Mouse (Mus musculus) lung, adult 18-20 months (tissue): ENCODE measurements at regions not wholly inside any gene's neighbourhood (a gene's known extent, or its start where the extent isn't known, plus 50 kb on each side); places are given as distances from the start of the nearest gene placed in this dataset.
A peak's percentile ranks its signal among the peaks of the same experiment; 100 is the strongest.
"Not testable (repeated sequence)": the region's sequence is repeated elsewhere in the genome, so short reads cannot be mapped to it uniquely, and the experiment has no call there.

Source experiments
- DNase-seq, 2 experiments: peaks; one replicate each; pipeline ENCODE4 v3.0.0; 2022; ENCODE audit warnings: mixed read lengths in 2 of 2

DNA sequence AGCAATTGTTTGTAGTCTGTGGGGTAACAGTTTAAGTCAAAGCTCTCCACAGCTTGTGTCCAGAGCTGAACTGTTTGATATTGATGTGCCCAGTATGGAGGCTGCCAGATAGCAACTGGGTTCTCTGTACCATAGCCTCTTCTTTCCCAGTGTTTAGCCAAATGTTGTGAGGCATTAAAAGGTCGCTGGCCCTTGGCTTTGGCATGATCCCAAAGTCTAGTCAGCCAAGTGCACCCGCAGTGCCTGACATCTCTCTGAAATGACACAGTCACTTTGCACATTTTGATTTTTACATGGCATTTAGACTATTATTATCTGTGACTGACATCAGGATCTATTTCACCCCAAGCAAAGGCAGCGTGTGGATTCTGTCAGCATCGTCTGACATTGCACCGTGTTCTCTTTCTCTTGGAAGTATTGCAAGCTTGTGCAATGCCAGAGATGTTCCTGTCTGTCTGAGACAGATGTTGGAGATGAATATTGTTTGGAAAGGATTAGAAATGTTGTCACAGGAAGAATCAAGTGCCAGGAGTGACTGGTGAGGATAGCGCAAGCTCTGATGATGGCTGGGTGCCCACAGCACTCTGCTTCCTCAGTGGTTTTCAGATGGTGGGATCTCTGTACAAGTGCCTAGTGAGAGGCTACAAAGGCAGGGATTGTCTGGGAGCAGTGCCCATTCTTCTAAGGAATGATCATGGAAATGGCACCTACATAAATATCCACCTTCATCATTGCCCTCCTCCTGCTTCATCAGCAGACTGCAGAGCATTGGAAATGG lies 289.3 kb upstream of the Shh start:
- no peak for DNase-seq

DNA sequence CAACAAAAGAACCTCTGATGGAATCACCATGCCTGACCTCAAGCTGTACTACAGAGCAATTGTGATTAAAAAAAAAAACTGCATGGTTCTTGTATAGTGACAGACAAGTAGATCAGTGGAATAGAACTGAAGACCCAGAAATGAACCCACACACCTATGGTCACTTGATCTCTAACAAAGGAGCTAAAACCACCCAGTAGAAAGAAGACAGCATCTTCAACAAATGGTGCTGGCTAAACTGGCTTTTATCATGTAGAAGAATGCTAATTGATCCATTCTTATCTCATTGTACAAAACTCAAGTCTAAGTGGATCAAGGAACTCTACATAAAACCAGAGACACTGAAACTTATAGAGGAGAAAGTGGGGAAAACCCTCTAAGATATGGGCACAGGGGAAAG lies 284.8 kb upstream of the Shh start:
- not testable (repeated sequence) for DNase-seq

DNA sequence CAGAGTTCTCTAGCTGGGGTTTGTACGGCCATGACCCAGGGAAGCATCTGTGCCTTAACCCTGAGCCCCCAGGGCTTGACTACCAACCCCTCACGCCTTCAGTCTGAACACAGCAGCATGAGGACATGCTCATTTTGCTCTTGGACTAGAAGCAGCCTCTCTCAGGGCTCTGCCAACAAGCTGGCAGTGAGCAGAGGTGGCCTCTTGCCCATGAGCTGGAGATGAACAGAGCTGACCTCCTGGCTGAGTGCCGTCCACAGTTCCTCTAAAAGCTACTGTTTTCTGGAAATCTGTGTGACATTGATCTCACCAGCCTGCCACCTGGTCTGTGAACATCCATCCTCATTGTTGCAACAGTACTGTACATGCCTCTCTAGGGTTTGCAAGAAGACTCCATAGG lies 267.7 kb upstream of the Shh start:
- DNase-seq = no peak

DNA sequence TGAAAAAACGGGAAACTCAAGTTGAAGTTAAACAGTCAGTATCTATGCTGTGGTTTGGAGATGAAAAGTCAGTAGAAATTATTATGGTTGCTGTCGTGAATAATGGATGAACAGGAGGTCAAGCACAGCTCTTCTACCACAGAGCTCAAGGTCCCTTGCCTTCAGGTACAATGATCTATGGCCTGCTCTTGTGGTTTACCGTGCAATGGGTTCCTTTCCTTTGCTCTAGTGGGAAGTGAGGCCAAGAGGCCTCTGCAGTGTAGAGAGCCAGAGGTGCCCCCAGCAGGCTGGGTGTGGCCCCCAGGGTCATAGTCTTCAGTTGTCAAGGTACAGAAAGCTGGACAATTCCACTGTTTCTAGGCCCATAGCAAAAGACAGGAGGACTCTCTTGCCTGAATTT lies 255.0 kb upstream of the Shh start:
- no peak for DNase-seq

DNA sequence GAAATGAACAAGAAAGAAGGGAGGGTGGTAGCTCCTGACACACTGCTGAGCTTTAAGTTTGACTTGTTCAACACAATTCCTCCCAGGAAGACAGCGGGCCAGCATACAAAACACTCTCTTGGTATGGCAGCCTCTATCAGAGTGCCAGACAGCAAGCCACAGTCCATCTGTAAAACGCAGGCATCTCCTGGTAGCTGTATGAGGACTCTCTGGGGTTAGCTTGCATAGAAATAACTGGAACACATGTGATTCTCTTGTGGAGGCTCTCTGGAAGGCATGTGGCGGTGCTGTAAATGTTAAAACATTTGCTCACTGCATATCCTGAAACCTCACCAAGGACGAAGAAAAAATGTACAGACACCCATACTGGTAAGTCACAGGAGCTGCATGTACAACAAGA lies 247.9 kb upstream of the Shh start:
- no peak for DNase-seq

DNA sequence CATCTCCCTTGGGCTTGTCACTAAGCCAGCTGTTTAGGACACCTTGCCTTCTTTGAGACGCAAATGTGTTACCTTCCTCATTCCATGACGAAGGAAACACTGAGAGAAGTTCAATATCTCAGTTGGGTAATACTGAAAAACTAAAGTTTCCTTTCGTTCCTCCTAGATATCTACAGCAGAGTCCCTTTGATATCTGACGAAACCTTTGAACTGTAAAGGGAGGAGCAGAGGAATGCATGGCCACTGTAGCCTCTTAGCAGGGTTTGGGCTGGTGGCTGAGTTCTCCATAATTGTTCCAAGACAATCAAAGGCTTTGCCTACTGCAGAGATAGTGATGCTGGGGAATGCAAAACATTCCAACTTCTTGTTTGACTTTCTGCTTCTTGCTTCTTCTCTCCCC lies 243.5 kb upstream of the Shh start:
- no peak for DNase-seq

DNA sequence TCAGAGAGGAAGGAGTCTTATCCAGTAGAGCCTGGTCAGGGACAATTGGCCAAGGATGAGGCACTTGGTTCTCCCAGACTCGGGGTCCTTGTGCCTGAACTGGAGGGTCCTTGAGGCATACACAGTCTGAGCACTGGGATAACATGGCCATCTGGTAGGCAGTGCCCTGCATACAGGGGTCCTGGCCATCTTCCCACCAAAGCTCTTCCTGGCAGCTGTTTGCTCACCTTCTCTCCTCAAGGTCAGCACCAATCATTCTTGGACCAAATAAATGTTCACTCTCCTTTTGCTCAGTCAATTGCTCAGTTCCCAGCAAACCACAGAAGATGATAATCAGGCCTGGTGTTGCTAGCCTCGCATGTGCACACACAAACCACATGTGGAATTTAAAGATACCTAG lies 242.6 kb upstream of the Shh start:
- no peak for DNase-seq

DNA sequence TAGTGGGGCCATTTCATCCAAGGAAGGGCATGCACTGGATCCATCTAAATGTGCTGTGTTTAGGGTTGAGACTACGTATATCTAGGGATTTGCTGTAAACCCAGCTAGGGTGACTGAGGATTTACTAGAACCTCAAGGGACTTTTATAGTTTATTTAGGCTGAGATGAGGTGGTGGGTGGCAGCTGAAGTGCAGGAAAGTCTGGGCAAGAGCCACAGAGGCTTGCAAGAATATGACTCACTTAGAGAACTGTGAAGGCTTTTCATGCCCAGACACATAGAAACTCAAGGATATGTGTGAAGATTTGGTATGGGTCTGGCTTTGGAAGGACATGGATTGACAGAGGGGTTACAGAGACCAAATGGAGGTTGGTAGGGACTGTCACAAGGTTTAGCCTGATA lies 237.3 kb upstream of the Shh start:
- DNase-seq = no peak

DNA sequence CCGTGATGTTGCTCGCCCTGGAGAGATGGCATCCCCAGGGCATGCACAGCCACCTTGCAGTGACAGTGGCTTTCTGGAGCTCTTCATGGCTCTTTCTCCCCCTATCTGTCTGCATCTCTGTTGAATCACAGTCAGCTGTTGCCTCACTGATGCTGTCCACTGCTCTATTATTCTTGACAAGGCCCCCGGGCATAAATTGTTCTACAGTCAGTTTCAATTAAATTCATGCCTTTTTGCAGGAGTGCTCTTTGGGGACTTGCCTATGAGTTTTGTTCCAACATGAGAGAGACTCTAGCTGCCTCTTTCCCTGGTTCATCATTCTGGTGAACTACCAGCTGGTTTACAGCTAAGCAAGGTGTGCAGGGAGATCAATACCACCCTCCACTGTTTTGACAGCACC lies 229.9 kb upstream of the Shh start:
- no peak for DNase-seq

DNA sequence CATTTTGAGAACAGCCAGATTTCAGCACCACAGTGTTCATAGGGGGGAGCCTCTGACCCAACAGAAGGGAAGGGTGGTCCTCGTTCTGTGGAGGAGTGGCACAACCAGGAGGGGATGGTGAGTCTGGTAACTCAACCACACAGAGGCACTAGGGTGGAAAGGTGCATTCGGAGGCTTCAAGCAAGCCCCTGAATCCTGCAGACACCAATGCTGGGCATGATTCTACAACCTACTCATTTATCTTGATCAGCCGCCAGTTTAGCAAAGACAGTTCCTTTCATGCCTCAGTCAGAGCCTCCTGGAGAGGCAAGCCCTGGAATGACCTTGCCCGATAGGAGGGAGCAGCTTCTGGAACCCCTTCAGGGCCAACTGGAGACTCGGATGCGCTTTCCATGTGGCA lies 223.1 kb upstream of the Shh start:
- no peak for DNase-seq

DNA sequence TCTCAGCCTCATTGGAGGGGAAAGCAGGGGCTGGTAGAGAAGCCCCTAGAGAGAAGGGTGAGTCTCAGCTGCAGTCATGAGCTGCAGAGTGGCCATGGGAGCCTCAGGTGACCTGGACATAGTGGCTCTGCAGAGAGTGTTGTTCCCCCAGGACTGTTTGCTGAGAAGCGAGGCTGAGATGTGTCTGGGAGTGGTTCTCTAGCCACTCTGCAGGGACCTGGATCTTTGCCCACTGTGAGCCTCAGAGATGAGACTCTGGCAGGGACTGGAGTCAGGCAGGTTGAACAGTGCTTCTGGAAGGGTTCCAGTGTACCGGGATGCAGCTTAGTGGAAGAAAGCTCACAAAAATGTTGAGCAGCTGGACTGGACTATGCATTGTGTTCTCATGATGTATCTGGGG lies 222.6 kb upstream of the Shh start:
- no peak for DNase-seq

DNA sequence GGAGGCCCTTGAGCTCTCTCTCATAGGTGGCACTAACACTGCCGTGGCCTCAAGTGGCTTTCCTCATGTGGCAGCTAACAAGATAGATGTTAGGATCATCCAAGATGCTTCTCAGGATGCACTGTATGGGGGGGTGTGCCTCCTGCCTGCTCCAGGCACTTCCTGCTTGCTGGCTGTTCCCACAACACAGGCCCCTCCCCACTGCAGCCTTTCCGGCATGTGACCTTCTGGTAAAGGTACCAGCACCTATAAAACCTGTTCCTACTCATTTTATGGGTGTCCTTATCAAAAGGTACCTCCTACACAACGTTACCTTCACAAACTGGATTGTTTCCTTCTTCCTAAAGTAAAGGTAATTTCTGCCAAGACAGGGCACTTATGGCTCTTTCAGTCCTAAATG lies 222.1 kb upstream of the Shh start:
- no peak for DNase-seq

DNA sequence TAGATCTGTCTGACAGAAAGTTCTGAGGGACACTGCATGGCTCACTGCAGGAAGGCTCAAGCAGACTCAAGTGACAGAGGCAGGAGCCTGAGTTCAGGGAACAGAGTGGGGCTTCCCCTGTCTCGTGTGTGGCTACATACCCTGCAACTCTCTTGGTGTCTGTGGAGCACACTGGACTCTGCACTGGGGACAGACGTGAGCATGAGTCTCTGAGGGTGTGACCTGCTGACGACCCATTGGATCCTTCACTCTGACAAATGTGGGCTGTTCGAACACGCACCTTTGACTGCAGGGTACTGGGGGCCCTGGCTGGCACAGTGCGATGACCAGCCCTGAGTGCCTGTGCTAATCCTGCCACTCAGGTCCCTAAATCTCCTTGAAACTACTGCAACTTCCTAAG lies 215.8 kb upstream of the Shh start:
- no peak for DNase-seq

DNA sequence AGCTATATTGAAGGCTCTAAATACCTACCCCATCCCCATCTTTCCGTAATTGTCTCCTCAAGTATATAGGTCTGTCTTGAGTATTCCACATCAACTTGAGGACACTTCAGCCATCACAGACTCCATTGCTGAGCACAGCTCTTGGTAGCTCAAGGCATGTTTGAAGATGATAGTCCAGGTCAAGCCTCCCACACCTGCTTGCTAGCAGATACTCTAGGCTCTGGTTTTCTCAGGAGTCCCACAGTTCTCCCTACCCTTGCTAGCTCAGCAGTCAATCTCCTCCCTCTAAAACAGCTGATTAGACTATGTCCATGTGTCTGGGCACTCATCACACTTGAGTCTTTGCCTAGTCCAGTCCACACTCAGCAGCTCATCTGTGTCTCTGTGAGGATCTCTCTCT lies 213.3 kb upstream of the Shh start:
- DNase-seq = no peak

DNA sequence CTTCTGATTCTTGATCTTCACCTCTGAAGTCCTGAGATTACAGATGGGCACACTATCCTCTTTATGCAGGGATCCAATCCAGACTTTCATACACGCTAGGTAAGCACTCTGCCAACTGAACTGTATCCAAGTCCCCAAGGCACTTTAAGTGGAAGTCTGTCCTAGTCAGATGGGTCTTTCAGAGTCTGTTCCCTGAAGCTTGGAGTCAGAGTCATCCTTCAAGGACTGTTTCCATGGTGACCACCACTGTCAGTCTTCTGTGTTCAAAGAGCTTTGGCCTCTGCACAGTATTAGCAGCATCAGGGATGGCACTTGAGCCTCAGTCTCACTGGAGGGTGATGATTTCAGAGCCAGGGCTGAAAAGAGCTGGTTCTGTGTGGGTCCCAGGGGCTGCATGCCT lies 212.7 kb upstream of the Shh start:
- DNase-seq = no peak

DNA sequence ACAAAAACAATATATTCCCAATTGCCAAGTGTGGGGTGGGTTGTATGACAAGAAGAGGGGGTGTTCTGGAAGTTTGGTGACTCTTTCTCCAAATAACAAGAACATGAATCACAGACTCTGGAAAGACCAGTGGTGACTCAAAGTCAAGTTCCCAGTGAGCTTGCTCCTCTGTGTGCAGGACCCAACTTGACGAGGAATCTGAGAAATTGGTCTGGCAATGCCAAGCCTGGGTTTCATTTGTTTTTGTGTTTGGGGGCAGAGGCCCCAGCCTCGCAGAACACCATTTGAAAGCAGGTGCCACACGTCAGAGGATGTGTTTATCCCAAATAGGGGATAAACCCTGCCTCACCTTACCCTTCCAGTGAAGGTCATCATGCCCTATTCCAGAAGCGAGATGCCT lies 163.1 kb upstream of the Shh start:
- no peak for DNase-seq

DNA sequence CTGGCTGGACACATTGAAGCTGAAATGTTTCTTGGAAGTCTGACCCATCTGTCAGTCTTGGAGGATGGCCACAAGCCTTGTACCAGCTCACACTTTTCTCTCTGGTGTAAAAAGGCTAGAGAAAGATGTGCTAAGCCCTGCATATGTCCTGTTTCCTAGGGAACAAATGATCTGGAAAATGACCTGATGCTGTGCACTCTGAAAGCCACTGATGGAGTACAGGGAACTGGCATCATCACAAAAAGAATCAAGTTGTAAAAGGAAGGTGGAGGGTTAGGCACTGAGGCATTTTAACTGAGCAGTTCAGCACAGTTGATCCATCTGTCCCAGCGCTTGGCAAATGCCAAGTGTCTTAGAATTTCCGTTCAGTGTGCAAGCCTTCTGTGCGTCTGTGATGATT lies 144.8 kb upstream of the Shh start:
- no peak for DNase-seq

DNA sequence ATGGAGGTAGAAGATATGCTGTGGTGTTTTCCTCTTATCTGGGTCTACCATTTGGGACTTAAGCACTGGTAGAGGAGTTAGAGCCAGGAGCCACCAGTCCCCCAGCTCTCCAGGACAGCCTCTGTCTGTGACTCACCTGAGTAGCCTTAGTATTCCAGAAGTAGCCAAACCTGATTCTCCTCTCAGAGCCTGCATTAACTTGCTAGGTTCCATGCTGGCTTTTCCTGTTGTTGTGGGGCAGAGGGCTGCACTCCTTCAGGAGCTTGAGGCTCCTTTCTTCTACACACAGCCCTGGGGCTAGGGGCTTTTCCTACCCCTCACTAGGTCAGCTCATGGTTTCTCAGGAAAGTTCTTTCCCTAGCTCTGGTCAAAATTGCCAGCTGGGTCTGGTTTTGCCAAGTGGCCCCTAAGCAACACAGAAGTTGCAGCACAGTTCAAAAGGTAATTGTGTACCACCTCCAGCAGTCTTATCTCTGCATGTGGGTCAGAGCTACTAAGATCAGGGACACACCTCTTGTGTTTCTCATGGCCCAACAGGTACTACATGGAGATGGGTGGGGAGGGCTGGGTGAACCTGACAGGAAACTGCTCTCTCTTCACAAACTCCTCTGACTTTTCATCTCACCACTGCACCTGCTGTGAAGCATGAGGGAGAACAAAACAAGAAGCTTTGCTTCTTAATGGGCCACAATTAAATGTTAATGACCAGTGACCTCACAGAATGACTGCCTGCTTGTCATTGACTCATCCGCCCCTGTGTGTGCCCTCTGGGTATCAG lies 129.7 kb upstream of the Shh start:
- DNase-seq = no peak

DNA sequence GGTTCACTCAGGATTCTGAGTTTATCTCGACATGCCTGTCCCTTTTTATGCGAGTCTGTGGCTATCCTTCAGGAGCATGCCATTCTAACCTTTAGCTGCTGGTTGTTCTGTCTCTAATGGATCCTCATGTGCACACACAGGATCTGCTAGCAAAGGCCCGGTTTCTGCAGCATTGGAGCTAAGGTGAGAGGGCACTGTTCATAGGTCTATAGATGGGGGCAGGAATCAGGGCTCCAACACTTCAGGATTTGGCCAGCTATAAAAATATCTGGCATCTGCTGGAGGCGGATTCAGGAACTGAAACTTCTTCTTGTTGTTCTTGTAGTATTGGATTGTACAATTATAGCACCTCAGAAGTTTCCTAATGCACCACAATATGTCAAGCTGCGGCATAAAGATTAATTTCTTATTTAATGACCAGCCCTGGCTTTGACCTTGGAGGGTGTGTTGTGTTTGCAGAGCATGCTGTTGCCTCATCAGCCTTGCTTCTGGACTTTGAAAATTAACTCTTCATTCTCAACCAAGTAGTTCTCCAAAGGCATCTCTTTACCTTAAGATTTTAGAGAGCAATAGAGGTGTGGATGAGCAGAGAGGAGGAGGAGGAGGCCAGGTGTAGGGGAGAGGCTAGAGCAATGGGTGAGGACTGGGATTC lies 104.4 kb upstream of the Shh start:
- DNase-seq = no peak

DNA sequence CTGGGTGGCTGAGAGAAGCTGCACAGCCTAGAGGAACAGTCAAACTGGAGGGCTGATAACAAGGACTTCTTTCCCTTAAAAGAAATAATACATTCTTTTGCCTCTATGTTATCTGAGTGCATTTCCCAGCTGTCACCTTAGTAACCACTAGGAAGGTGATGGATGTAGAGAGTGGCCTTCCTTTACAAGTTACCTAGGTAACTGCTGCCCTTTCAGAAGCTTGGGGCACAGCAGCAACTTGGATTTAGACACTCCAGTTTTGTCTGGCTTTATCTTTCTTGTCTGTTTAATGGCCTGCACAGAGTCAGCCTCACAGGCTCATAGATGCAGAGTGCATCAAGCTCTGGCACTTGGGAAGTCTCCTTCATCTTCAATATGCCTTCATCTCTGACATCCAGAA lies 101.4 kb upstream of the Shh start:
- DNase-seq = no peak

DNA sequence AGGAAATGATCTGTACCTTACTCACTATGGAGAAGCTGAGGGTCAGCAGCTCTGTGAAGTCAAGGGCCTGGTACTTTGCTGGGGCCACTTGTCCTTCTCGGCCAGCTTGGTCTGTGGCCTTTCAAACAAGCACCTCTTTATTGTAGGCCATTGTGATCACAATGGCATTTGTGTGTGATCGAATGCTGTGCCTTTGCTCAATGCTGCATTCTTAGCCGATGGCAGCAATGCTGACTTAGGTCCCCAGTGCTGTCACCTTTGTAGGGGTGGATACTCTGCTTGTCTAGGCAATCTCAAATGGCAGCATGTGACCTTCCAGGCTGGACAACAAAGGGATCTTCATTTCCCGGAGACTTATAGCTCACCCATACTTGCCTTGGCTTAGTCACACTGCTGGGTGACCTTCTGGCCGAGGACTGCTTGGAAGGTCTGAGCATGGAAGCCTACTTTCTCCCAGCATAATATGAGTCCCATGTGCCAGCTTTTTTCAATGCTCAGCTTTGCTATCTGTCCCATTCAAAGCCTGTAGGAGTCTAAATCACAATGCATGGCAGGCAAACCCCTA lies 100.4 kb upstream of the Shh start:
- no peak for DNase-seq

DNA sequence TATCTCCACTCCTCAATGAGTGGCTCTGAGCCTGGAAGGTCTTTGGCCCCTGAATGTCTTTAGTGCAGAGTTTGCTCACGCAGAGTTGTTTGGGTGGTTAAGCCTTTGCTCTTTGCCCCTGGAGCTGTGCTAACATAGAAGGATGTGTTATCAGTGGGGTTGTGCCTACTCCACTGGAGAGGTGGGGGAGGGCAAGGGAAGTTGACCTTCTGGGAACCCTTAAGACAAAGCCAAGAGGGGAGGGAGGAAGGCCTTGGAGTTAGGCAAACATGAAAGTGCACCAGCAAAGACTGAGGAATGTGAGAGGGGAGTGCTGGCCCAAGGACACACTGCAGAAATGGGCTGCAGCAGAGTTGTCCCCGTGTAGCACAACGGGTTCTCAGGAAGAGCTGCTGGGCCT lies 96.3 kb upstream of the Shh start:
- peak; percentile 83 to 89 for DNase-seq

DNA sequence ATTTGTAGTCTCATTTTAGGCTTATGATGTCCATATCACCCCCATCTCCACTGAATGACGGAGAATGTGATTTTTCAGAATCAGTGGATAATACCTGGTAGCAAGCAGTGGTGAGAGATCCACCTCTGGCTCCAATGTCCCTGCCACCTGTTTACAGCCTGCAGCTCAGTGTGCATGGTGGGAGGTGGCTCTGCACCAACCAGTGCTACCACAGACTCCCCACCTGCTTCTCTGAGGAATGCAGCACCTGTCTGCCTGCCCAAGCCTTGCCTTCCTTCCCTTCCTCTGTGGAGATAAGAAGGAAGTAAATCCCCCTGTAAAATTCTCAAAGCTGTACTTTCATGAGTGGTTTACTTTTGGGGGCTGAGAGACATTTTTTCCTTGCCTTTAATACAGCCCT lies 95.9 kb upstream of the Shh start:
- no peak for DNase-seq

DNA sequence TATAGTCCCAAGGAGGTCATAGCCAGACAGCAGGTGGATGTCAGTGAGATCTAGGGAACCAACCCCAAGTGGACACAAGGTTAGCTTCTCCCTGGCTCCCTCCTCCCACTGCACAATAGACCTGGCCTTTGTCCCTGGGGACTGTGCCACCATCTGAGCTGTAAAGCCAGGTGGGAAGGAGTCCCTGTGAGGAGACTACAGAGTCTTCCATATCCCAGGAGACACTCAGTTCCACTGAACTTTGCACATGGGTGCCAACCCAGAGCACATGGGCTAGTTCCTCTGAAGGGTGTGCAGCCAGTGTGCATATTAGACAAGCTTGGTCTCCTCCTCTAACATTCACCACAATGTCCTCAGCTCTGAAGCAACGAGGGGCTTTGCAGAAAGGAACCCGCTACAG lies 86.5 kb upstream of the Shh start:
- no peak for DNase-seq
